Mouse (Mus musculus) liver, postnatal 0 days (tissue): ENCODE measurements around the gene Fem1b. TPM values are rescaled to one million over a fixed set of nuclear protein-coding genes. Genes with fewer than 3 reads are reported as not detected.
A peak's percentile ranks its signal among the peaks of the same experiment; 100 is the strongest.
"Not testable (repeated sequence)": the region's sequence is repeated elsewhere in the genome, so short reads cannot be mapped to it uniquely, and the experiment has no call there.

ENCODE experiments used
- ATAC-seq: fragments of 200-750 bp; cut with Nextera tagmentation; 2 replicates; pipeline ENCODE4 v1.8.0; 2017; ENCODE audit warnings: mild to moderate bottlenecking, moderate library complexity
- DNase-seq: peaks from one replicate; pipeline ENCODE4 v3.0.0-alpha.2; 2016
- H3K27ac ChIP-seq: fragments of 300-500 bp; sonication (generic); 2 replicates; pipeline ENCODE4 v1.5.1; 2014; ENCODE audit warnings: antibody characterized with exemption, moderate library complexity, mild to moderate bottlenecking, low read depth
- H3K27me3 ChIP-seq: fragments of 300-500 bp; sonication (generic); 2 replicates; pipeline ENCODE4 v1.6.1; 2014; ENCODE audit warnings: low read length, control low read depth, mixed read lengths; ENCODE audit not compliant: insufficient read depth
- H3K36me3 ChIP-seq: fragments of 300-500 bp; sonication (generic); replicated peaks from 2 replicates; pipeline ENCODE4 v1.6.1; 2014; ENCODE audit warnings: mild to moderate bottlenecking, control low read depth, low read length, moderate library complexity, mixed read lengths; ENCODE audit not compliant: insufficient read depth
- H3K4me1 ChIP-seq: fragments of 300-500 bp; sonication (generic); 2 replicates; pipeline ENCODE4 v1.6.1; 2014; ENCODE audit warnings: antibody characterized with exemption, mild to moderate bottlenecking, control low read depth; ENCODE audit not compliant: insufficient read depth
- H3K4me2 ChIP-seq: fragments of 300-500 bp; sonication (generic); 2 replicates; pipeline ENCODE4 v1.6.1; 2014; ENCODE audit warnings: low read depth, mild to moderate bottlenecking, low read length, moderate library complexity, mixed read lengths
- H3K4me3 ChIP-seq: fragments of 300-500 bp; sonication (generic); 2 replicates; pipeline ENCODE4 v1.5.1; 2014; ENCODE audit warnings: low read depth, low read length
- H3K9ac ChIP-seq: fragments of 300-500 bp; sonication (generic); replicated peaks from 2 replicates; pipeline ENCODE4 v1.6.1; 2014; ENCODE audit warnings: mild to moderate bottlenecking, moderate library complexity
- H3K9me3 ChIP-seq: fragments of 300-500 bp; sonication (generic); 2 replicates; pipeline ENCODE4 v1.6.1; 2016; ENCODE audit warnings: mild to moderate bottlenecking, control low read depth, low read length, mixed read lengths
- CTCF ChIP-seq: sonication (generic); IDR thresholded peaks from 2 replicates; pipeline ENCODE4 v1.5.1; 2016; ENCODE audit warnings: antibody characterized with exemption, low read depth
- EP300 ChIP-seq: IDR thresholded peaks from 2 replicates; pipeline ENCODE4 v1.6.1; 2016; ENCODE audit warnings: antibody characterized with exemption, low read depth, mild to moderate bottlenecking
- WGBS: fragments of 180-500 bp; shearing (Covaris S2); extraction: QIAGEN DNeasy Blood & Tissue Kit; methylation state at CpG from one replicate; pipeline ENCODE4 v1.1.7; 2014; ENCODE audit not compliant: insufficient replicate concordance; 5-methylcytosine and 5-hydroxymethylcytosine counted together
- polyA plus RNA-seq: library from polyadenylated mRNA; unstranded; fragments of >200 nt; fragmentation: Nextera tagmentation; extraction: Ambion mirVana; gene quantifications from 2 replicates; pipeline ENCODE4 v1.2.1, GENCODE M21; 2015

The Fem1b gene
- polyA plus RNA-seq = 3.7 and 3.8 TPM in 2 replicates

DNA sequence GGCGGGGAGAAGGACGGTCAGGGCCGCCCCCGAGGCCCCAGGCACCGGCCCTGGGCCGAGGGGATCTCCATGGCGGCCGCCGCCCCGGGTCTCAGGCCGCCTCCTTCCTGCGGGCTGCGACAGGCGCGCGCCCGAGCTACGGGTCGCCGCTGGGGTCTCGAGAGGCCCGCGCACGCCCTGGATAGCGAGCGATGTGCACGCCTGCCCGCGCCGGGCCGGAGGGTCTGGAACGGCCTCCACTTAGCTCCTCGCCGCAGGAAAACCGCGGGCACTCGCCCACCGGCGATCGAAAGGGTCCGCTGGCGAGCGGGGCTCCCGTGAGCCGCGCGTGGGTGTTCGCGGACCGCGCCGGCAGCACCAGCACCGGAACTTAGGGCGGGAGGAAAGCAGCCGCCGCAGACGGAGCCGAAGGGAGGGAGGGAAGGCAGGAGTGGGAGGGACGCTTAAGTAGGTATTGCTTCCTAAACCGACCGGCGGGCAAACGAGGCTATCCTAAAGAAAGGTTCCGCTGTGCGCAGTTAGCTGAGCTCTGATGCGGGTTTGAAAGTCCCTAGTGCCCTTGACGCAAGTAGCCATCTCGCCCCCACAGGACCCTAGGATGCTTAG lies at the start of gene Fem1b:
Fem1b (minus strand) TSS at position 419 of the 606 bp plus-strand sequence.
- WGBS = under 1% methylated on average over 45 of the region's 68 CpGs
- Histone ChIP-seq H3K4me3 (peak within 1 kb of the TSS; percentile 98), H3K9ac (peak within 1 kb of the TSS; percentile 97), H3K4me2 (peak within 1 kb of the TSS; percentile 92), H3K36me3 (no peaks in the 10 kb centered on the region), H3K9me3 (no peaks in the 10 kb centered on the region), H3K27me3 (no peaks in the 10 kb centered on the region), H3K4me1 (peaks cover 32% of the 10 kb centered on the region), H3K27ac (peak within 1 kb of the TSS; percentile 87)
- ATAC-seq = peak; percentile 91
- DNase-seq = peak; percentile 90
- TF ChIP-seq CTCF (no peak), EP300 (no peak)

DNA sequence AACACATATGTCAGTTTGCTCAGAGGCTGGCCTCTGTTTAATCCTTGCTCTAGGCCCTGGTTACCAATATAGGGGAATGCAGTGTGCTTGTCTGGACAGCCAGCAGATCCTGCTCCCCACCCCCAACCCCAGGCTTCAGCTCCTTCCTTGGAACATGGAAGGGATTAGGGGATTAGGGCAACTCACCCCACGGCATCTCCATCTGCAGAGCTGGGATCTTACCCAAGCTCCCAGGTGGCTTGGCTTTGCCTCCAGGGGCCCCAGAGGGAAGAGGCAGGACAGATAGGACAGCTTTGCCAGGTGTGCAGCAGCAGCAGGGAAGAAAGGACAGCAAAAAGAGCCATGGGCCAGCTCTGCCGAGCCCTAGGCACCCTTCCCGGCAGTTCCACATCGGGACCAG lies 49.1 kb upstream of the Fem1b start:
- no peak overlapping the region for H3K4me3 ChIP-seq
- no peak for DNase-seq
- no peaks in the 10 kb centered on the region for H3K9me3 ChIP-seq
- H3K9ac ChIP-seq = no peak overlapping the region
- H3K36me3 ChIP-seq = no peaks in the 10 kb centered on the region
- H3K4me2 ChIP-seq = no peak overlapping the region
- 79% methylated on average over 4 of the region's 4 CpGs for WGBS
- no peak overlapping the region for H3K27ac ChIP-seq
- peaks cover 11% of the 10 kb centered on the region for H3K4me1 ChIP-seq
- H3K27me3 ChIP-seq = no peaks in the 10 kb centered on the region
- no peak for TF ChIP-seq CTCF
- TF ChIP-seq EP300 = no peak
- ATAC-seq = no peak

DNA sequence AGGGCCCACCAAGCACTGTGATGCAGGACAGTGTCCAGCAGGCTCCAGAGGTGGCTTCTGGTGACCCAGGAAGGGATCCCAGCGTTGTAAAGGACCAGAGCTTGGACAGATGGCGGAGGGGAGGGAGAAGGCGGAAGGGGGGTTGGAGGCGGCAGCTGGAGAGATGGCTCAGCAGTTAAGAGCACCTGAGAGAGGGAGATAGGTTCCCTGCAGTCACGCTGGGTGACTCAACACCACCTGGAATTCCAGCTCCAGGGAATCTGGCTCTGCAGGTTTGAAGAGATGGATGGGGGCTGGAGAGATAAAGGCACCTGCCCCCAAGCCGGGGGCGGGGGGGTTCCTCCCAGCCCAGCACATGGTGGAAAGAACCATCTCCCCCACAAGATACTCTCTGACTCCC lies 48.4 kb upstream of the Fem1b start:
- not testable (repeated sequence) for H3K9me3 ChIP-seq, H3K9ac ChIP-seq, H3K27ac ChIP-seq, H3K27me3 ChIP-seq, H3K4me3 ChIP-seq, H3K36me3 ChIP-seq, H3K4me2 ChIP-seq, DNase-seq, ATAC-seq
- WGBS = 55% methylated on average over 6 of the region's 7 CpGs
- H3K4me1 ChIP-seq = peaks cover 11% of the 10 kb centered on the region

DNA sequence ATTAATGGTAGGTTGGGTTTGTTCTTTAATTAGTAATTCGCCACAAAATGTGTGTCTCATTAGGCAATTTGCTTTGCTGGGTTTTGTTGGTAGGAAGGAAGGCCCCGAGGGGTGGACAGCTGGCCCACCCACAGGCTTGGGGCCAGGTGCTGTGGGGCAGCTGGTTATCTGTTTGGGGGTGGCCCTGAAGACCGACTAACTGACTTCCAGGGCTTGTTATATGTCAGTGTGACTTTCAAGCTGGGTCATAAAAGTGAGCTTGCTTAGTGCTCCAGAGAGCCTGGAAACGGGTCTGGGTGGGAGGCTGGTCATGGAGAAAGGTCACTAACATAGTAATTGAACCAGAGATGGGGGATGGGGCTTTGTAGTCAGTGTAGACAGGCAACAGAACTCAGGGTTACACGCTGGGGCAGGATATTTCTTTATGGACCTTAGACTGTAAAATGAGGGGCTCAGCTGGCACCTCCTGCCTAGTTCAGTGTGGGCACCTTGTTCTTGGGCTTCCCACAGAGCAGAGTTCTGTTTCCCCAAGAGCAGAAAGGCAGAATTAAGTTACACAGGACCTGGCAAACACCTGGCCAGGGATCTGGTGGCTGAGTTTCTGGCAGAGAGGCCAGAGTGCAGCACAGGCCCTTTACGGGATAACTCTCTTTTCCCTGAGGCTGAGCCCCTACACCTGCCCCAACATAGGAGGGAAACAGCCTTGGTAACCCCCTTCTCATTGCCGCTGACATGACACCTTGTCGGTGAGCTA lies 46.7 kb upstream of the Fem1b start:
- H3K9me3 ChIP-seq = no peaks in the 10 kb centered on the region
- H3K4me2 ChIP-seq = peak overlapping the region; percentile 57
- H3K36me3 ChIP-seq = no peaks in the 10 kb centered on the region
- peak overlapping the region; percentile 39; the same call in 1 of the 2 replicates for H3K27ac ChIP-seq
- 0 out of 2 replicates have a peak overlapping the region, but pooled peaks have one; percentile 26 for H3K9ac ChIP-seq
- WGBS = 54% methylated on average over 8 of the region's 8 CpGs
- H3K4me3 ChIP-seq = 0 out of 2 replicates have a peak overlapping the region, but pooled peaks have one; percentile 6
- no peak for TF ChIP-seq EP300
- TF ChIP-seq CTCF = no peak
- H3K4me1 ChIP-seq = peaks cover 11% of the 10 kb centered on the region
- no peak for ATAC-seq
- H3K27me3 ChIP-seq = no peaks in the 10 kb centered on the region
- DNase-seq = no peak

DNA sequence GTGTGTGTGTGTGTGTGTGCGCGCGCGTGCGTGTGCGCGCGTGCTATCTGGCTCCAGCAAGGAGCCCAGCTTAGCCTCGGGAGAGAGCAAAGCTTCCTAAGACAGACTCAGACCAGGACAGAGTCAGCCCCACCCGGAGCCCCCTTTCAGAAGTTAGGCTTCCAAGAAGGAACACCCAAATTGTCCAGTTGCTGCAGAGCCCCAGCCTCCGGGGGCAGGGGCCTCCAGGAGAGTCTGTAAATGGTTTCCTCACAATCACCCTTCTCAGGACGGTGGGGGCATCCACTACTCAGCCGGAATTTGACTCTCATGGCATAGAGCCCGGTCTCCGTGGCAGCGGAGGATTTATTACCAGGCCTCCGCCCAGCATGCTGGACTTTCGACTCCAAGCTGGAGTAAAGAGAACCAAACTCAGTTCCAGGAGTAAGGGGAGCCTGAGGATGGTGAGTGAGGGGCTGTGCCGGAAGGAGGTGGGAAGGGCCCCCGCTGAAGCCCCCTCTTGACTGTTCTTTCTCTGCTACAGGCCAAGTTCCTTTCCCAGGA lies 46.1 kb upstream of the Fem1b start, which contains the start of gene Calml4:
Calml4 (plus strand) TSS at position 362 of the 543 bp plus-strand sequence.
- Histone ChIP-seq H3K27me3 (no peaks in the 10 kb centered on the region), H3K4me3 (0 out of 2 replicates have a peak within 1 kb of the TSS, but pooled peaks have one; percentile 6), H3K4me1 (peaks cover 11% of the 10 kb centered on the region), H3K36me3 (no peaks in the 10 kb centered on the region), H3K9ac (0 out of 2 replicates have a peak within 1 kb of the TSS, but pooled peaks have one; percentile 30), H3K4me2 (peak within 1 kb of the TSS; percentile 57), H3K27ac (peak within 1 kb of the TSS; percentile 60; the same call in 1 of the 2 replicates), H3K9me3 (no peaks in the 10 kb centered on the region)
- WGBS = 38% methylated on average over 12 of the region's 20 CpGs
- DNase-seq (peak; percentile 59), ATAC-seq (peak; percentile 72)
- no peak for TF ChIP-seq EP300
- TF ChIP-seq CTCF = no peak

DNA sequence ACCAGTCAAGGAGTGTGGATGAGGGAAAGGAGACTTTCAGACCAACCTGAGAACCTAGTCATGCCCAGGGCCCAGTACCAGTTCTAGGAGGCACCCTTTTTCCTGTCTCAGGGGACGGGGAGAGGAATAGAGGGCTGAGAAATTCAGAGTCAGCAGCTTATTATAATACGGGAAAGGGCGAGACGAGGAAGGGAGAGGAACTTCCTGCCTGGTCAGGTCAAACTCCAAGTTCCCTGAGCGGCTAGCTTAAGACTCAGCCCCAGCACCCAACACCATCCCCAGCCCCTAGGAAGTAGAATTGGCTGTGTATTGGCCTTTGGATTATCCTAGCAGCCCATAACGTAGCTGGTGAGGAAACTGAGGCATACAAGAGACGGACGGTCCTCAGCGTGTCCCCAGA lies 45.5 kb upstream of the Fem1b start:
- Histone ChIP-seq H3K4me1 (peaks cover 11% of the 10 kb centered on the region), H3K9ac (no peak overlapping the region), H3K4me3 (no peak overlapping the region), H3K9me3 (no peaks in the 10 kb centered on the region), H3K27ac (peak overlapping the region; percentile 60; the same call in 1 of the 2 replicates), H3K27me3 (no peaks in the 10 kb centered on the region), H3K36me3 (no peaks in the 10 kb centered on the region), H3K4me2 (peak overlapping the region; percentile 57; the same call in 1 of the 2 replicates)
- ATAC-seq (no peak), DNase-seq (no peak)
- TF ChIP-seq EP300 (no peak), CTCF (no peak)
- WGBS = 50% methylated on average over 9 of the region's 9 CpGs
